Mouse (Mus musculus) liver, embryonic 16.5 days (tissue): Measurements from ENCODE around the gene Gucd1. TPM values are rescaled to one million over a fixed set of nuclear protein-coding genes. Genes with fewer than 3 reads are reported as not detected.
A peak's percentile ranks its signal among the peaks of the same experiment; 100 is the strongest.
"Not testable (repeated sequence)": the region's sequence is repeated elsewhere in the genome, so short reads cannot be mapped to it uniquely, and the experiment has no call there.

ENCODE experiments used
- ATAC-seq: fragments of 200-750 bp; cut with Nextera tagmentation; 2 replicates; pipeline ENCODE4 v1.8.0; 2017; ENCODE audit warnings: low read depth, mild to moderate bottlenecking, moderate number of reproducible peaks, moderate library complexity
- H3K27ac ChIP-seq: fragments of 300-500 bp; sonication (generic); 2 replicates; pipeline ENCODE4 v1.5.1; 2014; ENCODE audit warnings: mild to moderate bottlenecking, low read length
- H3K27me3 ChIP-seq: fragments of 300-500 bp; sonication (generic); 2 replicates; pipeline ENCODE4 v1.6.1; 2014; ENCODE audit warnings: low read depth, low read length, mixed read lengths; ENCODE audit not compliant: control insufficient read depth, insufficient read depth
- H3K36me3 ChIP-seq: fragments of 300-500 bp; sonication (generic); 2 replicates; pipeline ENCODE4 v1.6.1; 2014; ENCODE audit warnings: mild to moderate bottlenecking; ENCODE audit not compliant: control insufficient read depth, insufficient read depth
- H3K4me1 ChIP-seq: fragments of 300-500 bp; sonication (generic); 2 replicates; pipeline ENCODE4 v1.6.1; 2014; ENCODE audit warnings: low read depth, low read length, mixed read lengths; ENCODE audit not compliant: control insufficient read depth
- H3K4me2 ChIP-seq: fragments of 300-500 bp; sonication (generic); 2 replicates; pipeline ENCODE4 v1.6.1; 2014; ENCODE audit warnings: low read depth, low read length, mixed read lengths
- H3K4me3 ChIP-seq: fragments of 300-500 bp; sonication (generic); 2 replicates; pipeline ENCODE4 v1.5.1; 2014; ENCODE audit warnings: low read depth, mild to moderate bottlenecking, low read length
- H3K9ac ChIP-seq: fragments of 300-500 bp; sonication (generic); 2 replicates; pipeline ENCODE4 v1.6.1; 2014; ENCODE audit warnings: low read depth, low read length
- H3K9me3 ChIP-seq: fragments of 300-500 bp; sonication (generic); replicated peaks from 2 replicates; pipeline ENCODE4 v1.6.1; 2016; ENCODE audit warnings: low read length; ENCODE audit not compliant: control insufficient read depth
- WGBS: fragments of 180-500 bp; shearing (Covaris S2); extraction: QIAGEN DNeasy Blood & Tissue Kit; methylation state at CpG from one replicate; pipeline ENCODE4 v1.1.7; 2014; ENCODE audit not compliant: insufficient replicate concordance; 5-methylcytosine and 5-hydroxymethylcytosine counted together
- polyA plus RNA-seq: library from polyadenylated mRNA; unstranded; fragments of >200 nt; fragmentation: Nextera tagmentation; extraction: Ambion mirVana; gene quantifications from 2 replicates; pipeline ENCODE4 v1.2.1, GENCODE M21; 2015

Gucd1 gene
- polyA plus RNA-seq, 1 experiment from 2014 or later, result 69.3 TPM

- Histone ChIP-seq H3K36me3 (no peaks in the 10 kb centered on the region), H3K27ac (no peak overlapping the region), H3K4me1 (no peaks in the 10 kb centered on the region), H3K9me3 (no peaks in the 10 kb centered on the region), H3K9ac (no peak overlapping the region), H3K27me3 (no peaks in the 10 kb centered on the region), H3K4me3 (no peak overlapping the region), H3K4me2 (no peak overlapping the region)
- WGBS, result 62% methylated on average over 4 of the region's 4 CpGs
- no peak for ATAC-seq
Measured at GRCm38 (mm10) chr10:75481703-75482102, 36.1 kb downstream of the Gucd1 start.

GRCm38 (mm10) chr10:75479955-75480354, 37.8 kb downstream of the Gucd1 start:
- Histone ChIP-seq H3K36me3 (no peaks in the 10 kb centered on the region), H3K4me2 (no peak overlapping the region), H3K4me3 (no peak overlapping the region), H3K9me3 (no peaks in the 10 kb centered on the region), H3K27ac (no peak overlapping the region), H3K9ac (no peak overlapping the region), H3K27me3 (no peaks in the 10 kb centered on the region), H3K4me1 (no peaks in the 10 kb centered on the region)
- no peak for ATAC-seq
- 54% methylated on average over 2 of the region's 2 CpGs for WGBS

- Histone ChIP-seq H3K36me3 (no peaks in the 10 kb centered on the region), H3K4me2 (no peak overlapping the region), H3K4me1 (no peaks in the 10 kb centered on the region), H3K27ac (no peak overlapping the region), H3K27me3 (no peaks in the 10 kb centered on the region), H3K9ac (no peak overlapping the region), H3K4me3 (no peak overlapping the region), H3K9me3 (no peaks in the 10 kb centered on the region)
- 64% methylated on average over 9 of the region's 9 CpGs for WGBS
- no peak for ATAC-seq
Measured at GRCm38 (mm10) chr10:75477034-75477433, 40.7 kb downstream of the Gucd1 start.

GRCm38 (mm10) chr10:75475139-75475850, 42.5 kb downstream of the Gucd1 start:
- H3K27me3 ChIP-seq, H3K4me2 ChIP-seq, H3K36me3 ChIP-seq, H3K9me3 ChIP-seq, H3K4me3 ChIP-seq, H3K9ac ChIP-seq, H3K4me1 ChIP-seq: not testable (repeated sequence)
- WGBS, result 37% methylated on average over 3 of the region's 6 CpGs
- peak overlapping the region; percentile 83 for H3K27ac ChIP-seq
- peak; percentile 88 for ATAC-seq

GRCm38 (mm10) chr10:75474571-75474970, 43.2 kb downstream of the Gucd1 start:
- H3K4me2 ChIP-seq, result no peak overlapping the region
- H3K4me1 ChIP-seq, result no peaks in the 10 kb centered on the region
- H3K9ac ChIP-seq, result no peak overlapping the region
- 43% methylated on average over 5 of the region's 5 CpGs for WGBS
- no peaks in the 10 kb centered on the region for H3K27me3 ChIP-seq
- peak overlapping the region; percentile 83 for H3K27ac ChIP-seq
- ATAC-seq, result peak; percentile 37
- no peaks in the 10 kb centered on the region for H3K9me3 ChIP-seq
- no peaks in the 10 kb centered on the region for H3K36me3 ChIP-seq
- H3K4me3 ChIP-seq, result no peak overlapping the region

GRCm38 (mm10) chr10:75473411-75473810, 44.4 kb downstream of the Gucd1 start:
- H3K9me3 ChIP-seq, result no peaks in the 10 kb centered on the region
- no peak overlapping the region for H3K27ac ChIP-seq
- H3K4me2 ChIP-seq, result no peak overlapping the region
- 29% methylated on average over 8 of the region's 8 CpGs for WGBS
- H3K4me3 ChIP-seq, result no peak overlapping the region
- no peaks in the 10 kb centered on the region for H3K36me3 ChIP-seq
- no peaks in the 10 kb centered on the region for H3K27me3 ChIP-seq
- no peaks in the 10 kb centered on the region for H3K4me1 ChIP-seq
- no peak overlapping the region for H3K9ac ChIP-seq
- no peak for ATAC-seq

- H3K4me3 ChIP-seq, result no peak overlapping the region
- H3K9me3 ChIP-seq, result no peaks in the 10 kb centered on the region
- no peak overlapping the region for H3K27ac ChIP-seq
- H3K9ac ChIP-seq, result no peak overlapping the region
- no peaks in the 10 kb centered on the region for H3K36me3 ChIP-seq
- 48% methylated on average over 6 of the region's 6 CpGs for WGBS
- no peaks in the 10 kb centered on the region for H3K27me3 ChIP-seq
- H3K4me2 ChIP-seq, result no peak overlapping the region
- no peak for ATAC-seq
- H3K4me1 ChIP-seq, result no peaks in the 10 kb centered on the region
Measured at GRCm38 (mm10) chr10:75465781-75466550, 51.8 kb downstream of the Gucd1 start.

- no peak for ATAC-seq
- H3K4me2 ChIP-seq, result no peak overlapping the region
- H3K36me3 ChIP-seq, result no peaks in the 10 kb centered on the region
- no peaks in the 10 kb centered on the region for H3K27me3 ChIP-seq
- no peak overlapping the region for H3K27ac ChIP-seq
- no peaks in the 10 kb centered on the region for H3K4me1 ChIP-seq
- no peaks in the 10 kb centered on the region for H3K9me3 ChIP-seq
- H3K9ac ChIP-seq, result no peak overlapping the region
- 69% methylated on average over 3 of the region's 3 CpGs for WGBS
- H3K4me3 ChIP-seq, result no peak overlapping the region
Measured at GRCm38 (mm10) chr10:75462728-75463127, 55.0 kb downstream of the Gucd1 start.

- Histone ChIP-seq H3K27me3 (no peaks in the 10 kb centered on the region), H3K4me1 (no peaks in the 10 kb centered on the region), H3K36me3 (no peaks in the 10 kb centered on the region), H3K27ac (no peak overlapping the region), H3K9me3 (no peaks in the 10 kb centered on the region), H3K4me2 (no peak overlapping the region), H3K9ac (no peak overlapping the region), H3K4me3 (no peak overlapping the region)
- no peak for ATAC-seq
- WGBS, result 54% methylated on average over 4 of the region's 4 CpGs
Measured at GRCm38 (mm10) chr10:75458329-75458728, 59.4 kb downstream of the Gucd1 start.
